8 mouse cellular contexts compared by ENCODE assay signal in the genomic region with DNA sequence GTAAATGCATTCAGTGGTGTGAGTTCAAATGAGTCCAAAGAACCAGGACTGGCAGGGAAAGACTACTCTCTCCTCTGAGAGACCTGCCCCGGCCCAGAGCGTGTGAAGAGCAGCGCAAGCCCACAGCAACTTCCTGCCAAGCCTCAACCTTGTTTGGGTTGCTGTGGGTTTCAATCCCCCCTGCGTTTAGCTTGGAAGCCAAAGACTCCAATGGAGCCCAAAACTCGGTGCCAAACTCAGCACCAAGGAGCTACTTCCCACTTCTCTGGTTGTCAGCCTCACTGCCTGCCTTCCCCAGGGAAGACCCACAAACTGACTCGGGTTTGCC.
DNase-seq lines count a peak whose midpoint lies in the region; ATAC-seq and TF ChIP-seq lines count a peak whose summit lies in the region.

No protein-coding gene starts in this region.

- TF ChIP-seq EP300 in heart, postnatal 0 days (IDR thresholded peaks at IDR 0.05; ENCODE audit: low read depth): no peak

- DNase-seq in cerebellum, postnatal 14 days: peak; percentile 36 to 45
- no peak for DNase-seq in cerebellum, adult 9-11 months
- no peak for DNase-seq in heart, postnatal 0 days (ENCODE audit: low spot score)
- peak; percentile 54 for DNase-seq in lung, postnatal 10 days
- no peak for DNase-seq in T-cell, adult 2 months (ENCODE audit: low spot score)
- no peak for DNase-seq in adrenal gland, postnatal 14 days
- no peak for DNase-seq in liver

- ATAC-seq in embryonic facial prominence, embryonic 13.5 days (ENCODE audit: insufficient number of reproducible peaks, insufficient read depth, low FRiP score, low TSS enrichment, low read depth): no peak
- no peak for ATAC-seq in heart, postnatal 0 days (ENCODE audit: insufficient read depth, low read depth)

- peaks cover 45% of the 10 kb centered on the region for H3K4me1 ChIP-seq in embryonic facial prominence, embryonic 13.5 days
- 0 out of 2 replicates have a peak, but pooled peaks cover 10% of the 10 kb centered on the region for H3K4me1 ChIP-seq in heart, postnatal 0 days (ENCODE audit: control insufficient read depth, insufficient read depth)

- TF ChIP-seq CTCF in heart, postnatal 0 days (IDR thresholded peaks at IDR 0.05; ENCODE audit: low read depth): no peak

- H3K36me3 ChIP-seq in embryonic facial prominence, embryonic 13.5 days: no peaks in the 10 kb centered on the region
- H3K36me3 ChIP-seq in heart, postnatal 0 days (replicated peaks; ENCODE audit: control insufficient read depth, insufficient read depth, low read length): no peaks in the 10 kb centered on the region

- WGBS in embryonic facial prominence, embryonic 13.5 days: 50% methylated on average over 6 of the region's 6 CpGs
- 55% methylated on average over 6 of the region's 6 CpGs for WGBS in heart, postnatal 0 days

- H3K27me3 ChIP-seq in embryonic facial prominence, embryonic 13.5 days: no peaks in the 10 kb centered on the region
- no peaks in the 10 kb centered on the region for H3K27me3 ChIP-seq in heart, postnatal 0 days (ENCODE audit: control insufficient read depth, insufficient read depth, low read length)

- H3K4me2 ChIP-seq in embryonic facial prominence, embryonic 13.5 days: no peak overlapping the region
- H3K4me2 ChIP-seq in heart, postnatal 0 days (ENCODE audit: low read depth, low read length): peak overlapping the region; percentile 30; the same call in 1 of the 2 replicates

- peak overlapping the region; percentile 93 for H3K27ac ChIP-seq in embryonic facial prominence, embryonic 13.5 days
- H3K27ac ChIP-seq in heart, postnatal 0 days (ENCODE audit: low read depth): peak overlapping the region; percentile 35; the same call in 1 of the 2 replicates

- H3K4me3 ChIP-seq in embryonic facial prominence, embryonic 13.5 days: no peak overlapping the region
- H3K4me3 ChIP-seq in heart, postnatal 0 days (ENCODE audit: low read depth, low read length): no peak overlapping the region

- H3K9me3 ChIP-seq in embryonic facial prominence, embryonic 13.5 days: no peaks in the 10 kb centered on the region
- no peaks in the 10 kb centered on the region for H3K9me3 ChIP-seq in heart, postnatal 0 days (replicated peaks; ENCODE audit: control insufficient read depth, low read length)

- H3K9ac ChIP-seq in embryonic facial prominence, embryonic 13.5 days: no peak overlapping the region
- H3K9ac ChIP-seq in heart, postnatal 0 days (replicated peaks; ENCODE audit: low read depth, low read length): no peak overlapping the region

Comparison
In these comparisons a context has a peak if more than half of its experiments do, and no peak if none do; other contexts are left out.
1. DNase-seq: peak in cerebellum, postnatal 14 days (2 of 2) and lung, postnatal 10 days (single experiment); none in cerebellum, adult 9-11 months (single experiment), heart, postnatal 0 days (single experiment), T-cell, adult 2 months (single experiment), adrenal gland, postnatal 14 days (single experiment) and liver (single experiment).